Mouse (Mus musculus) heart, adult 11 months (tissue): ENCODE results near the gene Fgf5.

Source experiments
- DNase-seq: peaks from one replicate; pipeline ENCODE4 v3.0.0; 2022

Fgf5 gene

DNA sequence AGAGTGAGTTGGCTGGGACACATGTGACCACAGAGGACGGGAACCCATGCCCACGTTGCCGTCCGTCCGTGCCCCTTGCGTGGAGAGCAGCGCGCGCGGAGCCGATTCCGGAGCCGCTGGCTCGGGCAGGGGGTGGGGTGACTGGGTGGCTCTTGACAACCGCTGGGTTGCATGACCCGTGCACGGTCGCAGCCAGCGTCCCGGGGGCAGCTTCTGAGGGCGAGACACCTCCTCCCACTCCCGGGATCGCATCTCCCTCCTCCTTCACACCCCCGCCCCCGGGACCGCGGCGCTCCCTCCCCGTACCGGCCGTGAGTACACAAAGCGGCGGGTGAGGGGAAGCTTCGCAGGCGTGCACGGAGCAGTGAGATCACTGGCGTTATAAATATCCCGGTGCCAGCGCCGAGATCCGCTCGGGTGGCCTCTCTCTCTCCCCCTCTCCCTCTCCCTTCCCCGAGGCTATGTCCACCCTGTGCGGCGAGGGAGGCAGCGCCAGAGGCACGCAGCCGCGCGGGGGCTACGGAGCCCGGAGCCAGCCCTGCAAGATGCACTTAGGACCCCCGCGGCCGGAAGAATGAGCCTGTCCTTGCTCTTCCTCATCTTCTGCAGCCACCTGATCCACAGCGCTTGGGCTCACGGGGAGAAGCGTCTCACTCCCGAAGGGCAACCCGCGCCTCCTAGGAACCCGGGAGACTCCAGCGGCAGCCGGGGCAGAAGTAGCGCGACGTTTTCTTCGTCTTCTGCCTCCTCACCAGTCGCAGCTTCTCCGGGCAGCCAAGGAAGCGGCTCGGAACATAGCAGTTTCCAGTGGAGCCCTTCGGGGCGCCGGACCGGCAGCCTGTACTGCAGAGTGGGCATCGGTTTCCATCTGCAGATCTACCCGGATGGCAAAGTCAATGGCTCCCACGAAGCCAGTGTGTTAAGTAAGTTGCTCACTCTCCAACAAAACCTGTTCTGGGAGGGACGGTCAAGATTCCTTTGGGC, at the start of gene Fgf5:
Gene Fgf5, plus strand, starts transcription at position 347 of the 984 bp plus-strand sequence.
- DNase-seq, result no peak

DNA sequence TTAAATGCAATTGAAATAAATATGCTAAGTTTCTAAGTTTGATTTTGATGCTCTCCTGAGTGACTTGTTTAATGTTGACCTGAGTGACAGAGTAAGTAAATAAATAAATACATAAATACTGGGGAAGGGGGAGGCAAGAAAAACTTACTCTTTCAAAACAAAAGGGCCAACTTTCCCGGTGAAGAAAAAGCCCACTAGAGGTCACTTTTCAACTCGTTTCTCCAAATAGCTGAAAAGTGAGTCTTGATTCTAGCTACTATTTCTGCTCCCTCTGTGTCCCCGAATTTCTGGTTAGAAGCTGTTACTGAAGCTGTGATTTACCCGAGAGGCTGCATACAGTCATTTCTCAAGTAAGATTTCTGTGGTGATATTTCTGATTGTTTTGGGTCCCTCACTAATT, 41.5 kb upstream of the Fgf5 start:
- no peak for DNase-seq

DNA sequence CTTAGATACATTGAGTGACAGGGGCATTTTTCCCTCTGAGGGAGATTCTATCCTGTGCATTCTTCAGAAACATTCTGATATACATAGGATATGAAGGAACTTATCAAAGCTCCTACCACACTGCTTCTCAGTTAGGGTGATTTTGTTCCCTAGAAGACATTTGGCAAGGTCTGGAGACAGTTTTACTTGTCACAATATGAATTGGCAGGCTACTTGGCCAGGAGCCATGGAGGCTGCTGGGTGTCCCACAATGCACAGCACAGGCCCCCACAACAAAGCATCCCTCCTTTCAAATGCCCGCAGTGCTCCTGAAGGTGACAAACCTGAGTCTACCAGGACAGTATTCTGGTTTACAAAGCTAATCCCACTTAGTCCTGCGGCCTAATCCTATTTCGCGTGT, 32.0 kb upstream of the Fgf5 start:
- DNase-seq, result no peak

DNA sequence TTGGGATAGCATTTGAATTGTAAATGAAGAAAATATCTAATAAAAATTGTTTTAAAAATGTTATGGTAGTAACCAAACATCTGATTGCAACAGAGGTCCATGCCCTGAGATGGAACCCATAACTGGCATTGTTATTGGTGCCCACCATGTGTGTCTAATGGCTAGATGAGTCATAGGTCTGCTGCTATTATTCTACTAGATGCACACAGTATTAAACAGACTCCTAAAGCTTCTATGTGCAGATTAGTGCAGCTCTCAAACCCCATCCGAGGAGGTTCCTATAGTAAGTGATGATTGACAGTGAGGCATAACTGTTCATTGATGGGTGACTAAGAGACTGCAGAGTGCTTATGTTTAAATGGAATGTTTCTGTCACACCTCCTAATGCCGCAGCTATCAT, 27.3 kb upstream of the Fgf5 start:
- no peak for DNase-seq

DNA sequence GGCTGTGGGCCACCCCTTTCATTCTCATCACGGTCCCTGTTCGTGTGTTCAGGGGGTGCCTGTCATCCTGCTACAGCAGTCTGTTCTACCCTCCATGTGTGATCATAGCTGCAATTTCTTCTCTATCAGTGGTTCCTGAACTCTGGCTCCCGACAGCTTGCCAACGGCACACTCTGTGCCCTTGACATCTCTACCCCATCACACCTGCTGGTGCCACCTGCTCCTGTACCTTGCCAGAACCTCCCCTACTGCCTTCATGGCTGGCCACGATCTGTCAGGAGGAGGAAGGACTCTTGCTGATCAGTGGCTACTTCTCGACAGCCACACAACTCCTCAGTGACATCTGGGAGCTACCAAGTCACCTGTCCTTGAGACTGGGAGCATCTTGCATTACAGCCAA, 24.5 kb upstream of the Fgf5 start:
- DNase-seq, result peak; percentile 55

GRCm38 (mm10) chr5:98238466-98238865, 15.5 kb upstream of the Fgf5 start:
- no peak for DNase-seq

DNA sequence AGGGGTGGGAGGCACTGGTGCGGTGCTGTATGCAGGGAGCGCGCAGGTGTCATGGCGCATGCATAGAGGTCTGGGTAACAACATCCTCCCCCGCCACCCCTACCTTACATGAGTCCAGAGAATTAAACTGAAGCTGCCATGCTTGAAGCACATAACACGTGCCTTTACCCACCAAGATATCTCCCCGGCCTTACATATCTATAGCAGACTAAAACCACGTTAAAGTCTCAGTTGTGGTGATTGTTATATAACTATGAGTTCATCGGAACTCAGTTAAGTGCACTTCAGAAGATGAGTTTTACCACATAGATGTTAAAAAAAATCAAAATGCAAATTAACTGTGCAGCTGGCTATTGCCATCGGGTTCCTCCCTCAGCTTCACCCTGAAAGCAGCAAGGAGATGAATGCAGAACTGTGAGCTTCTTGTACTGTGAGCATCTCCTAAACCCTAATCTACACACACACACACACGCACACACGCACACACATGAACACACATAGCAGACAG, 12.6 kb upstream of the Fgf5 start:
- DNase-seq, result no peak

DNA sequence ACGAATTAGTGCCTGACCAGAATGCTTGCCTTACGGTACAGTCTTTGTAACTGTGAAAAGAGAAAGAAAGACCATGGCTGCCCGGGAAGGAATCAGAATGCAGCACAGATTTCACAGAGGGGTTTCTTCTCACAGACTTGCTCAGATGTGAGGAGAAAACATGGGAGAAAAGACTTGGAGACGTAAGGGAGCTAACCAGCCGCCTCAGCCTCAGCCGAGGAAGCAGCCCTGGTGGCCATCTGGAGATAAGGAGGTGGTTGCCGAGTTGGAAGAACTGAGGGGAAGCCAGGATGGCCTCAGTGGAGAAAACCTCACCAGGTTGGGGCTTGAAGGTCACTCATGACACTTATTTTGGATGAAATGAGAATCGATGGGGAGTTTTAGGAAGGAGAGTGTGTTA, 8.7 kb upstream of the Fgf5 start:
- no peak for DNase-seq

GRCm38 (mm10) chr5:98245976-98246375, 8.0 kb upstream of the Fgf5 start:
- no peak for DNase-seq

DNA sequence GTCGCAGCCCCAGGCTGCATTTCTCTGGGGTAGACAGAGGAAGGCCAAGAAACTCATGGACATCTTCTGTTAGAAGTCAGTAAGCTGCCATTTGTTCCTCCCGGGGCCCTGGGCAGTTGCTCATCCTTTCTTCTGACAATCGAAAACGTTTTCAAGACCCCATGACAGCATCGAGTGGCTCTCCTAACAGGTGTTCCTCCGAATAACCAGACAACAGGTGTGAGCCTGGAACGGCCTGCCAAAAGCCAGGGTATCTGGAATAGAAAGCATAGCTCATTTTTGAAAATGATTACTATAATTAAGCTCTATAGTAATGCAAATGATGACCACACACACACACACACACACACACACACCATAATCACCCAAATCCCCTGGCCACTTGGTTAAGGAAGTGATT, 7.2 kb upstream of the Fgf5 start:
- DNase-seq, result no peak

DNA sequence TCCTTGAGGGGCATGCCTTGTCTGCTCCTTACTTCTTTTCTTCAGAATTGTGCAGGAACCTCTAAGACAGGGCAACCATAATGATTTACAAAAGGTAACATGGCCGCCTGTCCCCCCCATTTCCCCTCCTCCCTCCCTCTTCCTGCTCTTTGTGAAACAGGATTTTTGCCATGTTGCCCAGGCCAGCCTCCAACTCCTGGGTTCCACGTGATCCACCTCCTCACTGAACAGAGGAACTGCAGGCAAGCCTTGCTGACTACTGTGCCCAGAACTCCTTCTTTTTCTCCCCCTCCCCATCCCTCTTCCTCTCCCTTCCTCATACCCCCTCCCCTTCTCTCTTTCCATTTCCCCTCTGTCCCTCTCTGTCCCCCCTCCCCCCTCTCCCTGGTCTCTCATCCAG, 6.5 kb upstream of the Fgf5 start:
- no peak for DNase-seq

GRCm38 (mm10) chr5:98253147-98253546, 837 bp upstream of the Fgf5 start:
- no peak for DNase-seq

DNA sequence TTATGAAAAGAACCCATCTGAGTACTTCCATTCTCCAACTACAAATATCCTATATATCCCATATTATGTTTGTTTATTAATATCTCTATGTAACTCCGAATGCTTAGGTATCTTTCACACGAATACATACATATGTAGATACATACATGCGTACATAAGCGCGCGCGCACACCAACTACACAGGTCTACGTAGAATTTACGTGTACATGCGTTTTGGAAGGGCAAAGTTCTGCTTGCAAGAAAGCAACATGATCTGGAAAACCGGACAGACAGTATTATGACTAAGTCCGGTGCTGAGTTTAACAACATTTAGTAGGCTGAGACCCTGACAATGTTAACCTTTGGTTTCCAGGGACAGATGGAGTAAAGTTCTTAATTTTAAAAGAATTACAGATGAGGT, 1.2 kb downstream of the Fgf5 start:
- DNase-seq, result no peak

- DNase-seq, result no peak
Observed at GRCm38 (mm10) chr5:98255760-98256490, 1.9 kb downstream of the Fgf5 start.

DNA sequence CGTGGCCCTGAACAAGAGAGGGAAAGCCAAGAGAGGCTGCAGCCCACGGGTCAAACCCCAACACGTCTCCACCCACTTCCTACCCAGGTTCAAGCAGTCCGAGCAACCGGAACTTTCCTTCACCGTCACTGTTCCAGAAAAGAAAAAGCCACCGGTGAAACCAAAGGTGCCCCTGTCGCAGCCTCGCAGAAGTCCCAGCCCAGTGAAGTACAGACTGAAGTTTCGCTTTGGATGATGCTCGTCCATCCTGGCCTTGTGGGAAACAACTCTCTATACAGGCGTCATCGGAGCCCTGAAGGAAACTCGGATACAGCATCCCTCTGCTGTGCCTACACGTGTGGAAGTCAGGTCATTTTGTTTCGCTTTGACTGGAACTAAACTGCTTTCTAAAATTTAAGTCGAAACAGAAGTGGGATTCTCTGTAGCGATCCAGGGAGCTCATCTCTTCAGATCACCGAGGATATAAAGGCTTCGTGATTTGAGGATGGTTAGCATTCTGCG, 21.4 kb downstream of the Fgf5 start:
- no peak for DNase-seq

DNA sequence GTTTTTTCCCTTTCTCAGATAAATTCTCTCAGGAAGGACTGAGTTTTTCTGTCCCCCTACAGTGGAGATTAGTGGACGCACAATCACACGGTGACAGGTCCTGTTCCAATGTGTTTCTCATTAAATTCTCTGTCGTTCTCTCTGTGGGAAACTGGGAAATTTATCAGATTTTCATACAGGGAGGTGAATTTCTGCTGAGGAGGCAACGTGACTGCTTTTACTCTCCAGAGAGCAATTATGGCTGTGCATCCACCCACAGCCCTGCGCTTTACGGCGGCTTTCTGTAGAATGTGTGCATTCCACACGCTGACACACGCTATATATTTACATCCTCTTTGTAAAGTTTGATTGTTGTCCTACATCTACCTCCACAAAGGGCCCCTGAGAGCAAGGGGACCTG, 28.0 kb downstream of the Fgf5 start:
- no peak for DNase-seq

- no peak for DNase-seq
Observed at GRCm38 (mm10) chr5:98283696-98284478, 29.9 kb downstream of the Fgf5 start.

DNA sequence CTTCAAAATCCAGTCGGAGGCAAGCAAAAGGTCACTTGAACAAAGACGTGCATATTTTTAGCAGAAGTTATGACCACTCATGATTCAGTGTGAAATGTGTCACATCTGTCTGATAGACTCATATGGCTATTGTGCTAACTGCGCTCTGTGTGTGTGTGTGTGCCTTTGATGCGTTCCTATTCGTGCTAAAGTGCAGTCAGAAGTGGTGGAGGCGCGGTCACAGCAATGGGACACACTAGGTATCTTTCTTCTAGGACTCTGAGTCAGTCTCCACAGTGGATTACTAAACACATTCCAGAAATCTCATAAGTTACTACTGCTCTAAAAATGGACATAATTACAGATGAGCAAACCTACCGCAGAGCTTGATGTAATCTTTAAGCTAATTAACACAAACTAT, 36.7 kb downstream of the Fgf5 start:
- DNase-seq, result no peak

DNA sequence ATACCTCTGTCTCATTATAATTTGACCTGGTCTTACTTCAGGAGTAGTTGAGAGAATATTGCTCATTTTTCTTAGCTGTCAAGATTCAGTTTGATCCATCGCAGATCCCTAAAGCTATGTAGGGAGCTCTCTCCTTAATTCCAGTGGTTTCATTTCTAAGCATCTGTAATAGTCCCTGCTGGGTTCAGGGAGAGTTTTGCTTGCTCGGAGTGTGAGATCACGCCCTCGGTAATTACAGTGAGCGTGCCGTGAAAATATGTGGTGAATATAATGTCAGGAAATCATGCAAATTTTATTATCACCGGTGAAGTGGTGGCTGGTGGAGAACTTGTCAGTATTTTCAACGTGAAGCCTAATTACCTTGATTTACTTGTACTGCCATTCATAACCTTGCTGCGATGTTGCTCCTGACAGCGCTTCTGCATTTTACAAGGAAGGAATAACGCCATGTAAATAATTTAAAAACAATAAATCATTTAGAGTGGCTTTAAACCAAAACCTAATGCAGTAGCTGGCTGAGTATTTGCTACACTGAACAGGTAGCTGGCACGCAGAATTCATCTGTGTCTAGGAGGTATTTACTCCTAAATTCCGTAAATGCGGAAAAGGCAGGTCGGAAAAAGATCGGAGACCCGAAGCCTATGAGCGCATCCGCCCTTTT, 38.5 kb downstream of the Fgf5 start:
- no peak for DNase-seq

DNA sequence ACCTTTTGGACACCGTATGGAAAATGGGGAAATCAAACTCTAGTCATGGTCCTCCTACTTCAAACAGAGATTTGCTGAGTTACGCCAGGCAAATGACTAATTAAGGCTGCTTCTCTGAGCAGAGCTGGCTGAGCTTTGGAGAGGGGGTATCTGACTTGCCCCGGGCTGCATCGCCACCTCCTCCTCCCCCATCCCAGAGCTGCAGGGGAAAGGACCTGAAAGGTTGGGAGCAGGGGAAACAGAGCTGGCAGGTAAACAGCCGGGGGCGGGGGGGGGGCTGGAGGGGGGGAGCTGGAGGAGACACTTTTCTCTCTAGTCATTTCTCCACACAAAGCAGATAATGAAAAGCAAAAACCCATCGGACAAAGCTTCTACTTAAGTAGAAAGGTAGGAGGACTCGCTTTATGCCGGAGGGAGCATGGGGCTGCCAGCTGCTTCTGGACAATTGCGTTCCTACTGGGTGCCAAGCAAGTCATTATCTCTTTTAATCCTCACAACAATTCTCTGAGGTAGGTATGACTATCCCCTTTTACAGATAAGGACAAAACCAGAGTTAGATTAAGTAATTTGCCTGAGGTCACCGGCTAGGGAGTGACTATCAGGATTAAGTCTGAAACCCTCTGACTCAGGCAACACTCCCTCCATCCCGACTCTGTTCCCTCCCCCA, 39.2 kb downstream of the Fgf5 start:
- DNase-seq, result no peak

- peak; percentile 12 for DNase-seq
Observed at GRCm38 (mm10) chr5:98300079-98300478, 46.1 kb downstream of the Fgf5 start.

DNA sequence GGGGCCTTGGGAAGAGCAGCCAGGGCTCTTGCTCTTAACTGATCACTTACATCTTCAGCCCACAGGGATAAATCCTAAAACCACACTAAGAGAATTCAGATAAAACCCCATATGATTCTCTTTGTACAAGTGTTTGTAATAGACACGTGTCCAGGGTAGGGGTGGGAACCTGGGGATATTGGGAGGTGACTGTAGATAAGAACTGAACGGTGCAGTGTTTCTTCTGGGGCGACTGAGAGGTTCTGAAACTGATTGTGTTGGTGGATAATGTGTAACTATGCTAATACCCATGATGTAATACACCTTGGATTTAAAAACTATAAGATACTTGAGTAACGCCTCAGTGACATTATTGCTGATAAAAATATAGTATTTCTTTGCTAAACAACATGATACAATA, 51.7 kb downstream of the Fgf5 start:
- DNase-seq, result no peak
